Mouse (Mus musculus) layer of hippocampus, postnatal 10 days (tissue): ENCODE measurements at regions not wholly inside any gene's neighbourhood (a gene's known extent, or its start where the extent isn't known, plus 50 kb on each side); places are given as distances from the start of the nearest gene placed in this dataset.
"Not testable (repeated sequence)": the region's sequence is repeated elsewhere in the genome, so short reads cannot be mapped to it uniquely, and the experiment has no call there.

Experiments used
- DNase-seq, 2 experiments: peaks; one replicate each; pipeline ENCODE4 v3.0.0; 2021; ENCODE audit warnings: low spot score in 2 of 2

DNA sequence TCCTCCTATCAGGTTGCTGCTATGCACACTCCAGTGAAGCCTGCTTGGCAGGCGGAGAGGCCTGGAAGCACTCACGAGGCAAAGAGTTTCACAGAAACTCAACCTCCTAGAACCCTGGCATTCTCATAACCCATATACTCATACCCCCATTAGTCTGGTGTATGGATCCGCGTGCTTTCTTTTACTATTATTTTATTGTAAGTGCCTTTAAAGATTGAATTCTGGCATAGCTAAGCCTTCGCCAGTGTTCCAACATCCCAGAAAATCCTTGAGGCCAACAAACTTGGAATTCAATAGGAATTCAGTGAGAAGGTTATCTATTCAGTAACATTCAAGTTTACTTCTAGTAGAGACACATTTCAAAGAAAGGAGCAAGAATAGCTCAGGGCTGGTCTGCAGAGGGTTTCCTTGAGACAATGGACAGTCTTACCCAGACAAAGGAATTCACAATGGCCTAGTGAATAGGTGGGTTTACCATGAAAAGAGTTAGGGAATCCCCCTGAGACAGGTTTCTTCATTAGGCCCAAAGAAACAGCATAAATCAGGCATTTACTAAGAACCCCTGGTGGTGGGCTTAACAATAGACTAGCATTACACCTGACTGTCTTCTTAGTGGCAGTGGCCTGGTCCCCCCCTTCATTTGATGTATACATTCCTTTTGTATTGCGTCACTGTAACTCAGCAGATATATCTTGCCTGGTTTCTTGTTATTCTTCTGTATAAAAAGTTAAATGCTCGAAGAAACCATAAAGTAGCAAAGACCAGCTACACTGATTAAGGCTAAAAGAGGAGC lies 80.8 kb upstream of the Gm15446 start:
- not testable (repeated sequence) for DNase-seq

DNA sequence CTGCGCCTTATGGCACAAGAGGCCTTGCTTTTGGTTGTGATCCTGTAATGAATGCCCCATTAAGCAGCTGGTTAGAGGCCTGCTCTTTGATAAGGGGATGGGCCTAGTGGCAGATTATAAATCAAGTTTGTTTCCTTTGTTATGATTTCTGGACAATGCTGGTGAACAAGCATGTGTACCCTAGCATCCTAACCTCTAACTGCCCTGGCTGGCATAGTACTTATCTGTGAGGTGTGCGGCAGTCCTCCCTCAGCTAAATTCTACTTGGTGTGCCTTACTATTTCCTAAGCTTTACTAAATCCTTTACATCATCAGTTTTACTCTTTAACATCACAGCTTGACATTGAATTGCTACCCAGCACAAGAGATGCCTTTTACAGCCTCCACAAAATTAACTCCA lies 79.0 kb upstream of the Gm15446 start:
- DNase-seq = not testable (repeated sequence)

DNA sequence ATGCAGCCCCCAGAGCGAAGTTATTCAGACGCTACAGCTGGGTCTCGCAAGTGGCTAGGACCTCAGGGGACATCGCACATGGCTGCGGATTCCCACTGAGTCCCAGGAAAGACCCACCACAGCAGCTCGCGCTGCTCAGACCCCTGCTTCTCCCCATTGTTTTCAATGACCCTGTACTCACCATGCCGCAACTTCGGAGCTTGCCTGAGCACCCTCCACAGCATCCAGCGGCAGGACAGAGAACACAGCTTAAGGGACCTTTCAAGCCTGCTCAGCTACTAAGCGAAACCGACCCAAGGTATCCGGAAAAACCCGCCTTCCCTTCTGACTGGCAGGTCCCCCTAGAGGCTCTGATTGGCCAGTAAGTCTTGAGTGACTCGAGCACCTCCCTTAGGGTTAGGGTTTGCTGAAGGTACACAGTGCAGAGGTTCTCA lies 78.4 kb upstream of the Gm15446 start:
- no peak for DNase-seq

DNA sequence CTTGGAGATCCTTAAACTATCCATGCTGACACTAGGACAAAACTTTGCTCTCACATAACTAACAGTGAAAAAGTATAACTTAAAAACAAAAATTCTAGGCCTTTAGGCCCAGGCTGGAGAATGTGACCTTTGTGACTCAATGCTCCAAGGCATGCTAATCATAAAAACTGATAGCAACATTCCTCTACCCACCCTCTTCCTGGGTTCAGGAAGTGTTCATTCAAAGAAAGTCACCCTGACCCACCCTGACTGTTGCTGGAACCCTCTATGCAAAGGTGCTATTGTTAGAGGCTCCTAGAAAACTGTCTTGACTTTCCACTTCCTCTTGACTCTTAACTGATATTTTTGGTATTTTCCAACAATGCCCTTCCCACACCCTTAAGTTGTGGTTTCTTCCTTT lies 72.0 kb upstream of the Gm15446 start:
- not testable (repeated sequence) for DNase-seq

DNA sequence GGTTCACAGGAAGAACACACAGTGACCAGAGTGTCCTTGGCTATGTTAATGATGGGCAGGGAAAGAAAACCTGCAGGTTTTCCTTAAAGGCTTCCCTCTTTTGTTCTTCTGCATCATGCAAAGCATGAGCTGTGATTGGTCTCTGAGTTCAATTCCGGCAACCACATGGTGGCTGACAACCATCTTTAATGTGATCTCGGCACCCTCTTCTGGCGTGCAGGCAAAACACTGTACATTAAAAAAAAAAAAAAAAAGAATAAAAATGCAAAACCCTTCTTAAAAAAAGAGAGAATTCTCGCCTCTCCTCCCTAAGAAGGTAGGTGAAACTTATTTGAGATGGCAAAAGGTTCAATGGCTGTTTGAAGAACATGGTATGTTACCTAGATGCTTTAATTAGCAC lies 62.8 kb upstream of the Gm15446 start:
- no peak for DNase-seq

DNA sequence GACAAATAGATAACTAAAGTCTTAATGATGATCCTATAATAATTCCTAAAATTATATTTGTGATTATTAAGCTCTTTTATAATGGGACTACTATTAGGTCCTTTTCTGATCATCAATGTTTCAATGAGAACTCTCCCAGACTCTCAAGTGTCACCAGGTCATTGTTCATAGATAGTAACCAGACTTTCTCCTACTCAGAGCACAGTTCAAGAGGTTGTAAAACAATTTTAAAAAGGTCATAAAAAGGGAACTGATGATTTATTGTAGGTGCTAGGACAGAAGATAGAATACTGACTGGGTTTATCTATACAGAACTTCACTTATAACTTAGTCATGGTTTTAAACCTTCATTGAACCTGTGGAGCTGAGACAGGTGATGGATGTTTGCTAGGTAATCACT lies 58.7 kb upstream of the Gm15446 start:
- DNase-seq = not testable (repeated sequence)

DNA sequence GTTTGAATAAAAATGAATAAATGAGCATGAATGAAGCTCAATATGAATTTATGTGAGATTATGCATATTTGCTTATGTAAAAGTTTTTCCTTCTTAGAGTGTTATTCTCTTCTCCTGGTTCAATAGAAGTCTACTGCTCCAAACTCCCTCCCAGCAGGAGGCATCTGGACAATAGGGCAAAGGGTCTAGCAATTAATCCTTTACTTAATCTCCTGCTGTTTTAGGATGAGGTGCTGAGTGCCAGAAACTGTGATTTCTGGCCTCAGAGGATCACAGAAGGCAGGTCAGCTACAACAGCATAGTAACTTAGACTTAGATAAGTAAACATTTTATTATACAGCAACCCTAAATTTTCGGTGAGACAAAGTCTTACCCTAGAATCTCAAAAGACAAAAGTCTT lies 57.6 kb upstream of the Gm15446 start:
- no peak for DNase-seq

DNA sequence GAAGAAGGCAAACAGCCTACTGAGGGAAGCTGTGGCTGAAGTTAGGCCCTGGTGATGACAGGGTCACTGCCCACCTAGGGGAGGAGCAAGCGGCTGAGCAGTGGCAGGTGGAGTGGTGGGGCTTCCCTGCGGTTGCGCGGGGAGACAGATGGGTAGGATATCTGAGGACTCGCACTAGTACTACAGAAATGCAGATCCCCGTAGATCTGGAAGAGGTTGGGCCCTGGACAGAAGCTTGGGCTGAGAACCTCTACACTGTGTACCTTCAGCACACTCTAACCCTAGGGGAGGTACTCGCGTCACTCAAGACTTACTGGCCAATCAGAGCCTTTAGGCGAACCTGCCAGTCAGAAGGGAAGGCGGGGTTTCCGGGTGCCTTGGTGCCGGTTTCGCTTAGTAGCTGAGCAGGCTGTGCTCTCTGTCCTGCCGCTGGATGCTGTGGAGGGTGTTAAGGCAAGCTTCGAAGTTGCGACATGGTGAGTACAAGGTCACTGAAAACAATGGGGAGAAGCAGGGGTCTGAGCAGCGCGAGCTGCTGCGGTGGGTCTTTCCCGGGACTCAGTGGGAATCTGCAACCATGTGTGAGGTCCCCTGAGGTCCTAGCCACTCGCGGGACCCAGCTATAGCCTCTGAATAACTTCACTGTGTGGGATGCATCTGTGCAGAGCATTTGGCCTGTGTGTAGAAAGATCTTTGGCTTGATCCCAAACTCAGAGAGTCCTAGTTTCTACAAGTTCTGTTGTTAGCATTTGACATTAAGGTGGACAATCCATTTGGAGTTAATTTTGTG lies 56.7 kb upstream of the Gm15446 start:
- DNase-seq = peak; percentile 76 to 83

DNA sequence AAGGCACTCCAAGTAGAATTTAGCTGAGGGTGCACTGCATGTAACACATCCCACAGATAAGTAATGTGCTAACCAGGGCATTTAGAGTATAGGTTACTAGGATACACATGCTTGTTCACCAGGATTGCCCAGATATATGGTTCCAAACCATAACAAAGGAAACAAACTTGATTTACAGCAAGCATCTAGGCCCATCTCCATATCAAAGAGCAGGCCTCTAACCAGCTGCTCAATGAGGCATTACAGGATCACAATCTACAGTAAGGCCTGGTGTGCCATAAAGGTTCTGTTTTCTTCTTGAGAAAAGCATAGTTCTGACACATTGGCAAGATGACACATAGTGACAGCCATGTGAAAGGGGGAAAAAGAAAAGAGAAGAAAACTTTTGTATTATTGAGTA lies 56.0 kb upstream of the Gm15446 start:
- DNase-seq = not testable (repeated sequence)
